Mouse (Mus musculus) C2C12 (cell line): ENCODE data around the gene Tmem45a.

ENCODE experiments used
- CEBPB ChIP-seq: IDR thresholded peaks from one replicate; pipeline ENCODE4 v1.6.1; 2011; ENCODE audit warnings: low read depth, mild to moderate bottlenecking, control low read depth, moderate library complexity
- CTCF ChIP-seq: IDR thresholded peaks from one replicate; pipeline ENCODE4 v1.5.1; 2011; ENCODE audit not compliant: control insufficient read depth, insufficient read depth, insufficient read length
- MAX ChIP-seq: IDR thresholded peaks from one replicate; pipeline ENCODE4 v1.6.1; 2011; ENCODE audit warnings: mild to moderate bottlenecking, control low read depth
- MYOD1 ChIP-seq: IDR thresholded peaks from one replicate; pipeline ENCODE4 v1.6.1; 2011; ENCODE audit warnings: low read depth; ENCODE audit not compliant: control insufficient read depth, insufficient read length
- MYOG ChIP-seq: IDR thresholded peaks from one replicate; pipeline ENCODE4 v1.6.1; 2011; ENCODE audit not compliant: control insufficient read depth, insufficient read length; ENCODE audit errors: extremely low read depth

- no peak for TF ChIP-seq CTCF
- no peak for TF ChIP-seq MYOG
- no peak for TF ChIP-seq MAX
- no peak for TF ChIP-seq MYOD1
- TF ChIP-seq CEBPB, result no peak
Measured at GRCm38 (mm10) chr16:56928023-56928422, 42.1 kb upstream of the Tmem45a start, which contains the start of gene Lnp1.
